ENCODE assay signal across 11 mouse cellular contexts in genomic region chr3:121378708-121379612, GRCm38 (mm10). TPM values are rescaled to one million over a fixed set of nuclear protein-coding genes. Genes with fewer than 3 reads are reported as not detected.
DNase-seq lines count a peak whose midpoint lies in the region; ATAC-seq and TF ChIP-seq lines count a peak whose summit lies in the region.
"Had no signal": no experiment of that assay in that cellular context is flagged by ENCODE, and none has a peak within 500 bp of the region (broad histone marks: within the 10 kb centered on the region; RNA-seq: fewer than 3 reads in every experiment).

No protein-coding gene starts in this region.

- intact Hi-C loops in gastrocnemius, adult 2 months (cut with DNase I), result no loop called here

- 23% methylated on average over 15 of the region's 15 CpGs for WGBS in embryonic facial prominence, embryonic 10.5 days

- no peaks in the 10 kb centered on the region for H3K27me3 ChIP-seq in embryonic facial prominence, embryonic 10.5 days (replicated peaks; ENCODE audit: low read depth, poor library complexity, severe bottlenecking)
- H3K27me3 ChIP-seq: limb, embryonic 13.5 days had no signal

- peaks cover 30% of the 10 kb centered on the region for H3K4me1 ChIP-seq in embryonic facial prominence, embryonic 10.5 days

- no peak for TF ChIP-seq CTCF in gastrocnemius, adult 2 months (IDR thresholded peaks at IDR 0.05)

- H3K36me3 ChIP-seq in embryonic facial prominence, embryonic 10.5 days (replicated peaks), result no peaks in the 10 kb centered on the region
- H3K36me3 ChIP-seq: limb, embryonic 13.5 days had no signal

- no peak overlapping the region for H3K4me3 ChIP-seq in gastrocnemius, adult 2 months
- no peak overlapping the region for H3K4me3 ChIP-seq in embryonic facial prominence, embryonic 10.5 days
- H3K4me3 ChIP-seq: limb, embryonic 13.5 days had no signal

- H3K9me3 ChIP-seq in embryonic facial prominence, embryonic 10.5 days, result no peaks in the 10 kb centered on the region
- H3K9me3 ChIP-seq: limb, embryonic 13.5 days had no signal

- peak; percentile 41 for DNase-seq in gastrocnemius, adult 2 months
- DNase-seq in gastrocnemius, postnatal 4 days (ENCODE audit: low spot score in 2 of 2), result no peak
- DNase-seq in 3T3-L1 (ENCODE audit: low read depth, low spot score), result peak; percentile 84
- DNase-seq in embryonic facial prominence, embryonic 10.5 days (ENCODE audit: low spot score), result peak; percentile 65
- peak; percentile 82 for DNase-seq in kidney, postnatal 10 days
- no peak for DNase-seq in cerebellum, postnatal 25 days
- no peak for DNase-seq in frontal cortex, postnatal 36 days (ENCODE audit: low spot score in 2 of 2)
- DNase-seq: B cell, adult 2 months; cerebellum, adult 2 months had no signal

- no peak for ATAC-seq in granulocyte monocyte progenitor cell, adult 5-6 weeks (replicated peaks; ENCODE audit: poor library complexity, severe bottlenecking)

- peak overlapping the region; percentile 69 for H3K27ac ChIP-seq in gastrocnemius, adult 2 months
- peak overlapping the region; percentile 73 for H3K27ac ChIP-seq in embryonic facial prominence, embryonic 10.5 days (replicated peaks)
- H3K27ac ChIP-seq: limb, embryonic 13.5 days had no signal

RNA-seq across cellular contexts. Expression of gene Cnn3, which starts 47.3 kb away (rescaled TPM):
- 10 to 100 TPM; 16.5 to 28.2 TPM for total RNA-seq in gastrocnemius, adult 2 months (2021)
- 100 to 1,000 TPM; 194 to 214 TPM for total RNA-seq in gastrocnemius, postnatal 4 days (2021)
- polyA plus RNA-seq in embryonic facial prominence, embryonic 10.5 days (2016; fragmentation: Nextera tagmentation; extraction: Ambion mirVana), result 864 and 874 TPM in 2 replicates
- total RNA-seq in granulocyte monocyte progenitor cell, adult 5-6 weeks (2014; fragmentation: Nextera tagmentation), result 34.5 and 37.7 TPM in 2 replicates
- 24.6 and 28.0 TPM in 2 replicates for total RNA-seq in granulocyte monocyte progenitor cell, adult 5-6 weeks (2017)

Comparison
In these comparisons a context has a peak if more than half of its experiments do, and no peak if none do; other contexts are left out.
1. DNase-seq: peak in gastrocnemius, adult 2 months (single experiment), 3T3-L1 (single experiment), embryonic facial prominence, embryonic 10.5 days (single experiment) and kidney, postnatal 10 days (single experiment); none in gastrocnemius, postnatal 4 days (0 of 2), cerebellum, postnatal 25 days (0 of 2) and frontal cortex, postnatal 36 days (0 of 2).
2. RNA of gene Cnn3, which starts 47.3 kb away (total RNA-seq): 194 to 214 TPM in gastrocnemius, postnatal 4 days; 24.6 to 37.7 TPM in granulocyte monocyte progenitor cell, adult 5-6 weeks and 16.5 to 28.2 TPM in gastrocnemius, adult 2 months; every median in the first group is over 4 times any median in the second.